In genomic region chr2:121505942-121506882, GRCm38 (mm10) we compare ENCODE assay signal across 8 mouse cellular contexts. TPM values are rescaled to one million over a fixed set of nuclear protein-coding genes. Genes with fewer than 3 reads are reported as not detected.
DNase-seq lines count a peak whose midpoint lies in the region; ATAC-seq and TF ChIP-seq lines count a peak whose summit lies in the region.
"Not testable (repeated sequence)": the region's sequence is repeated elsewhere in the genome, so short reads cannot be mapped to it uniquely, and the experiment has no call there.

Gene Mfap1a, minus strand, starts transcription at chr2:121506665.
Gene Wdr76, plus strand, starts transcription at chr2:121506723.

- not testable (repeated sequence) for H3K27ac ChIP-seq in embryonic facial prominence, embryonic 14.5 days (replicated peaks; ENCODE audit: low read depth, low read length); limb, embryonic 14.5 days (replicated peaks; ENCODE audit: low read depth, low read length); midbrain, postnatal 0 days (ENCODE audit: low read depth, low read length)

- H3K27me3 ChIP-seq in embryonic facial prominence, embryonic 14.5 days (replicated peaks; ENCODE audit: control insufficient read depth, insufficient read depth, low read length); limb, embryonic 14.5 days (ENCODE audit: control insufficient read depth, insufficient read depth, low read length); midbrain, postnatal 0 days (ENCODE audit: insufficient read depth, low read length): not testable (repeated sequence)

- H3K36me3 ChIP-seq in embryonic facial prominence, embryonic 14.5 days (ENCODE audit: control insufficient read depth, insufficient read depth, low read length); limb, embryonic 14.5 days (ENCODE audit: control insufficient read depth, insufficient read depth, low read length); midbrain, postnatal 0 days (ENCODE audit: insufficient read depth, low read length): not testable (repeated sequence)

- 4% methylated on average over 37 of the region's 42 CpGs for WGBS in embryonic facial prominence, embryonic 14.5 days
- 5% methylated on average over 40 of the region's 42 CpGs for WGBS in limb, embryonic 14.5 days
- WGBS in midbrain, postnatal 0 days = 5% methylated on average over 38 of the region's 42 CpGs

- peak; percentile 95 for ATAC-seq in embryonic facial prominence, embryonic 14.5 days (ENCODE audit: low read depth)
- peak; percentile 95 for ATAC-seq in limb, embryonic 14.5 days (ENCODE audit: low FRiP score, low read depth)
- peak; percentile 87 for ATAC-seq in midbrain, postnatal 0 days (ENCODE audit: low FRiP score)

- DNase-seq in 3T3-L1 (ENCODE audit: low read depth, low spot score) = peak; percentile 96
- DNase-seq in adrenal gland, postnatal 4 days (ENCODE audit: low spot score in 2 of 2) = peak; percentile 54 to 78
- DNase-seq in embryonic facial prominence, embryonic 14.5 days (ENCODE audit: low spot score) = peak; percentile 97
- DNase-seq in heart, adult 8-10 months (ENCODE audit: low spot score) = peak; percentile 92
- DNase-seq in kidney, adult 9 months = peak; percentile 92
- DNase-seq in limb, embryonic 14.5 days (ENCODE audit: low spot score) = peak; percentile 95
- peak; percentile 96 for DNase-seq in midbrain, postnatal 0 days (ENCODE audit: low spot score)
- peak; percentile 61 to 75 for DNase-seq in spleen, postnatal 14 days (ENCODE audit: low spot score in 2 of 2)

- H3K4me1 ChIP-seq in embryonic facial prominence, embryonic 14.5 days (ENCODE audit: control insufficient read depth, insufficient read depth, low read length); midbrain, postnatal 0 days (ENCODE audit: insufficient read depth, low read length): not testable (repeated sequence)
- peaks cover 12% of the 10 kb centered on the region; the same call in 1 of the 2 replicates for H3K4me1 ChIP-seq in limb, embryonic 14.5 days (ENCODE audit: control insufficient read depth, insufficient read depth, low read length)

- not testable (repeated sequence) for H3K9me3 ChIP-seq in embryonic facial prominence, embryonic 14.5 days (ENCODE audit: control insufficient read depth, low read length); limb, embryonic 14.5 days (ENCODE audit: control insufficient read depth, low read length); midbrain, postnatal 0 days (ENCODE audit: low read length)

- H3K9ac ChIP-seq in embryonic facial prominence, embryonic 14.5 days (ENCODE audit: low read depth, low read length) = peak within 1 kb of the TSS; percentile 69
- peak within 1 kb of the TSS; percentile 64 for H3K9ac ChIP-seq in limb, embryonic 14.5 days (ENCODE audit: low read depth, low read length, severe bottlenecking)
- peak within 1 kb of the TSS; percentile 55 for H3K9ac ChIP-seq in midbrain, postnatal 0 days (replicated peaks; ENCODE audit: low read length, poor library complexity, severe bottlenecking)

- peak; percentile 50 for TF ChIP-seq CTCF in midbrain, postnatal 0 days (IDR thresholded peaks at IDR 0.05)

- peak; percentile 74; the same call in 1 of the 2 replicates for TF ChIP-seq POLR2A in limb, embryonic 14.5 days (IDR thresholded peaks at IDR 0.05; ENCODE audit: borderline replicate concordance, extremely low read depth, insufficient read depth, insufficient read length)

- H3K4me3 ChIP-seq in embryonic facial prominence, embryonic 14.5 days (ENCODE audit: low read depth, low read length) = peak within 1 kb of the TSS; percentile 60
- H3K4me3 ChIP-seq in limb, embryonic 14.5 days (replicated peaks; ENCODE audit: low read length) = peak within 1 kb of the TSS; percentile 51
- H3K4me3 ChIP-seq in midbrain, postnatal 0 days (ENCODE audit: low read depth, low read length) = peak within 1 kb of the TSS; percentile 51

- peak within 1 kb of the TSS; percentile 71 for H3K4me2 ChIP-seq in embryonic facial prominence, embryonic 14.5 days (ENCODE audit: low read depth, low read length)
- H3K4me2 ChIP-seq in limb, embryonic 14.5 days (replicated peaks; ENCODE audit: low read depth, low read length, severe bottlenecking) = peak within 1 kb of the TSS; percentile 50
- peak within 1 kb of the TSS; percentile 57 for H3K4me2 ChIP-seq in midbrain, postnatal 0 days (ENCODE audit: low read depth, low read length, poor library complexity, severe bottlenecking)

RNA-seq across cellular contexts. Expression of gene Mfap1a, which starts in this region (rescaled TPM):
- 10 to 100 TPM; 29.0 to 32.5 TPM for total RNA-seq in adrenal gland, postnatal 4 days (2021)
- polyA plus RNA-seq in embryonic facial prominence, embryonic 14.5 days (2014; fragmentation: Nextera tagmentation; extraction: Ambion mirVana) = 21.9 and 23.3 TPM in 2 replicates
- 10 to 100 TPM; 29.5 to 36.4 (median 32.8) TPM for total RNA-seq in heart, adult 8-10 months (2022)
- 9.3 and 14.6 TPM in 2 replicates for polyA plus RNA-seq in limb, embryonic 14.5 days (2012; rRNA removed)
- 23.8 and 23.9 TPM in 2 replicates for polyA plus RNA-seq in limb, embryonic 14.5 days (2014; fragmentation: Nextera tagmentation; extraction: Ambion mirVana)
- 13.9 and 14.2 TPM in 2 replicates for total RNA-seq in midbrain, postnatal 0 days (2014; rRNA removed)
- polyA plus RNA-seq in midbrain, postnatal 0 days (2015; fragmentation: Nextera tagmentation; extraction: Ambion mirVana) = 20.8 and 20.9 TPM in 2 replicates

RNA-seq across cellular contexts. Expression of gene Wdr76, which starts in this region (rescaled TPM):
- 10 to 100 TPM; 12.0 to 13.6 TPM for total RNA-seq in adrenal gland, postnatal 4 days (2021)
- polyA plus RNA-seq in embryonic facial prominence, embryonic 14.5 days (2014; fragmentation: Nextera tagmentation; extraction: Ambion mirVana) = 5.3 and 5.6 TPM in 2 replicates
- 1 to 10 TPM; 2.1 to 3.2 (median 3.0) TPM for total RNA-seq in heart, adult 8-10 months (2022)
- 12.3 and 12.7 TPM in 2 replicates for polyA plus RNA-seq in limb, embryonic 14.5 days (2012; rRNA removed)
- polyA plus RNA-seq in limb, embryonic 14.5 days (2014; fragmentation: Nextera tagmentation; extraction: Ambion mirVana) = 6.1 and 6.7 TPM in 2 replicates
- 4.8 TPM in 2 replicates for total RNA-seq in midbrain, postnatal 0 days (2014; rRNA removed)
- polyA plus RNA-seq in midbrain, postnatal 0 days (2015; fragmentation: Nextera tagmentation; extraction: Ambion mirVana) = 1.8 and 2.1 TPM in 2 replicates
